Mouse (Mus musculus) CH12.LX (cell line): ENCODE results near the gene Psmd11. TPM values are rescaled to one million over a fixed set of nuclear protein-coding genes. Genes with fewer than 3 reads are reported as not detected.

Source experiments
- DNase-seq: peaks from one replicate; pipeline ENCODE4 v3.0.0-alpha.2; 2013; ENCODE audit errors: extremely low read depth
- H3K27ac ChIP-seq: 2 replicates; pipeline ENCODE4 v1.5.1; 2012; ENCODE audit warnings: low read depth, mild to moderate bottlenecking, control low read depth, moderate library complexity; ENCODE audit not compliant: insufficient read depth
- H3K27me3 ChIP-seq: replicated peaks from 2 replicates; pipeline ENCODE3; 2012; ENCODE audit warnings: inconsistent platforms
- H3K36me3 ChIP-seq, 2 experiments: replicated peaks in 1 of 2; 2 replicates each; pipeline versions ENCODE3 to v1.6.1; 2012; ENCODE audit warnings: inconsistent platforms in 1 of 2, low read length in 1 of 2, mild to moderate bottlenecking in 1 of 2, mixed read lengths in 1 of 2, moderate library complexity in 1 of 2; ENCODE audit not compliant: control insufficient read depth in 1 of 2, insufficient read depth in 1 of 2
- H3K4me1 ChIP-seq, 2 experiments: 2 replicates each; pipeline ENCODE4 v1.6.1; 2012; ENCODE audit warnings: inconsistent platforms in 1 of 2, moderate library complexity in 1 of 2; ENCODE audit not compliant: insufficient read depth in 2 of 2, control insufficient read depth in 1 of 2
- H3K4me2 ChIP-seq: 2 replicates; pipeline ENCODE4 v1.6.1; 2012; ENCODE audit warnings: low read depth, mild to moderate bottlenecking, control low read depth; ENCODE audit not compliant: poor library complexity, insufficient read depth, severe bottlenecking
- H3K4me3 ChIP-seq, 3 experiments: fragments of 150-350 bp in 1 of 3; sonication (generic) in 1 of 3; replicated peaks in 1 of 3; 2 replicates each; pipeline versions ENCODE3 to v1.5.1; 2011 to 2012; ENCODE audit warnings: low read depth in 2 of 3, low read length in 2 of 3, mild to moderate bottlenecking in 2 of 3, moderate library complexity in 2 of 3, control low read depth in 1 of 3, improper control_type of control experiment in 1 of 3, inconsistent platforms in 1 of 3, mixed read lengths in 1 of 3; ENCODE audit not compliant: poor library complexity in 1 of 3
- H3K79me2 ChIP-seq: replicated peaks from 2 replicates; pipeline ENCODE4 v1.6.1; 2012; ENCODE audit warnings: mild to moderate bottlenecking, moderate library complexity; ENCODE audit not compliant: control insufficient read depth, poor library complexity, insufficient read depth, severe bottlenecking; ENCODE audit errors: extremely low read depth
- H3K9ac ChIP-seq: 2 replicates; pipeline ENCODE4 v1.6.1; 2012; ENCODE audit warnings: low read depth, mild to moderate bottlenecking, control low read depth, moderate library complexity; ENCODE audit not compliant: insufficient read depth
- H3K9me3 ChIP-seq: replicated peaks from 2 replicates; pipeline ENCODE3; 2012; ENCODE audit warnings: low read length, inconsistent platforms, mixed read lengths
- BHLHE40 ChIP-seq: IDR thresholded peaks from 2 replicates; pipeline ENCODE4 v1.6.1; 2011; ENCODE audit warnings: mild to moderate bottlenecking, low read depth, low read length, improper control_type of control experiment
- CHD2 ChIP-seq: IDR thresholded peaks from 2 replicates; pipeline ENCODE4 v1.6.1; 2011; ENCODE audit warnings: low read length, improper control_type of control experiment
- E2F4 ChIP-seq: IDR thresholded peaks from 2 replicates; pipeline ENCODE4 v1.6.1; 2011; ENCODE audit warnings: low read depth, low read length, improper control_type of control experiment; ENCODE audit not compliant: insufficient replicate concordance
- EP300 ChIP-seq: IDR thresholded peaks from 2 replicates; pipeline ENCODE4 v1.6.1; 2011; ENCODE audit warnings: low read length, improper control_type of control experiment
- ETS1 ChIP-seq: conservative IDR thresholded peaks from 2 replicates; pipeline ENCODE4 v1.6.1; 2012; ENCODE audit warnings: low read depth, mild to moderate bottlenecking, inconsistent platforms, low read length, improper control_type of control experiment, moderate library complexity
- HCFC1 ChIP-seq: IDR thresholded peaks from 2 replicates; pipeline ENCODE4 v1.6.1; 2012; ENCODE audit warnings: low read depth, mild to moderate bottlenecking, inconsistent platforms, low read length, improper control_type of control experiment
- IRF4 ChIP-seq: IDR thresholded peaks from 2 replicates; pipeline ENCODE4 v1.6.1; 2014; ENCODE audit warnings: low read depth, mild to moderate bottlenecking, inconsistent platforms, low read length, improper control_type of control experiment
- JUND ChIP-seq: conservative IDR thresholded peaks from 2 replicates; pipeline ENCODE4 v1.6.1; 2011; ENCODE audit warnings: low read depth, low read length, improper control_type of control experiment
- MAFK ChIP-seq: IDR thresholded peaks from 2 replicates; pipeline ENCODE4 v1.6.1; 2011; ENCODE audit warnings: low read length, improper control_type of control experiment; ENCODE audit not compliant: insufficient replicate concordance
- MXI1 ChIP-seq: IDR thresholded peaks from 2 replicates; pipeline ENCODE4 v1.6.1; 2011; ENCODE audit warnings: mild to moderate bottlenecking, low read depth, low read length, improper control_type of control experiment
- MYC ChIP-seq: IDR thresholded peaks from 2 replicates; pipeline ENCODE4 v1.6.1; 2011; ENCODE audit warnings: low read depth, mild to moderate bottlenecking, improper control_type of control experiment, low read length
- NELFE ChIP-seq: IDR thresholded peaks from 2 replicates; pipeline ENCODE4 v1.6.1; 2011; ENCODE audit warnings: low read depth, low read length, improper control_type of control experiment
- PAX5 ChIP-seq: IDR thresholded peaks from 2 replicates; pipeline ENCODE4 v1.6.1; 2012; ENCODE audit warnings: low read length, inconsistent platforms, mixed read lengths
- POLR2A ChIP-seq: IDR thresholded peaks from 2 replicates; pipeline ENCODE4 v1.6.1; 2011; ENCODE audit warnings: low read depth, mild to moderate bottlenecking, improper control_type of control experiment, low read length
- RAD21 ChIP-seq: IDR thresholded peaks from 2 replicates; pipeline ENCODE4 v1.6.1; 2011; ENCODE audit warnings: low read depth, mild to moderate bottlenecking, low read length, improper control_type of control experiment, moderate library complexity
- RCOR1 ChIP-seq: conservative IDR thresholded peaks from 2 replicates; pipeline ENCODE4 v1.6.1; 2012; ENCODE audit warnings: low read depth, mild to moderate bottlenecking, inconsistent platforms, low read length, improper control_type of control experiment
- SIN3A ChIP-seq: IDR thresholded peaks from 2 replicates; pipeline ENCODE4 v1.6.1; 2012; ENCODE audit warnings: low read length, improper control_type of control experiment, inconsistent platforms
- SMC3 ChIP-seq: IDR thresholded peaks from 2 replicates; pipeline ENCODE4 v1.6.1; 2011; ENCODE audit warnings: low read depth, low read length, improper control_type of control experiment
- TBP ChIP-seq: conservative IDR thresholded peaks from 2 replicates; pipeline ENCODE4 v1.6.1; 2011; ENCODE audit warnings: low read depth, low read length, improper control_type of control experiment
- TCF12 ChIP-seq: IDR thresholded peaks from 2 replicates; pipeline ENCODE4 v1.6.1; 2014; ENCODE audit warnings: low read depth, mild to moderate bottlenecking, inconsistent platforms, low read length, improper control_type of control experiment
- USF1 ChIP-seq: IDR thresholded peaks from 2 replicates; pipeline ENCODE4 v1.6.1; 2014; ENCODE audit warnings: low read depth, mild to moderate bottlenecking, inconsistent platforms, low read length, improper control_type of control experiment
- USF2 ChIP-seq: conservative IDR thresholded peaks from 2 replicates; pipeline ENCODE4 v1.6.1; 2011; ENCODE audit warnings: low read depth, low read length, improper control_type of control experiment
- ZKSCAN1 ChIP-seq: IDR thresholded peaks from 2 replicates; pipeline ENCODE4 v1.6.1; 2012; ENCODE audit warnings: low read depth, inconsistent platforms, low read length, improper control_type of control experiment, borderline replicate concordance
- ZNF384 ChIP-seq: IDR thresholded peaks from 2 replicates; pipeline ENCODE4 v1.6.1; 2012; ENCODE audit warnings: low read depth, low read length, improper control_type of control experiment, inconsistent platforms
- dilution Hi-C: fragments of 300-500 bp; cut with MboI; formaldehyde crosslinking; loops from 2 replicates; pipeline ENCODE4 v1.14.3; 2020; ENCODE audit warnings: low sequenced_read_pairs; ENCODE audit not compliant: extremely low pct_unique_long_range_greater_than_20kb, extremely low pct_ligation_motif_present
- in situ Hi-C: fragments of 300-500 bp; cut with MboI; formaldehyde crosslinking; loops from 3 replicates; pipeline ENCODE4 v1.14.3; 2019; ENCODE audit warnings: low sequenced_read_pairs, low pct_ligation_motif_present, low pct_unique_long_range_greater_than_20kb, mixed read lengths
- polyA plus RNA-seq: library from polyadenylated mRNA; unstranded; fragments of >175 nt; gene quantifications from 2 replicates; pipeline ENCODE4 v1.2.1, GENCODE M21; 2012; ENCODE audit warnings: low read depth; ENCODE audit not compliant: insufficient read length
- total RNA-seq, 2 experiments: library from RNA; depleted of rRNA; stranded (reverse); fragments of 300-350 nt in 1 of 2; fragments of >200 nt in 1 of 2; gene quantifications; 2 replicates each; pipeline ENCODE4 v1.2.3; 2012 to 2014

Psmd11 gene
- total and polyA plus RNA-seq, 3 experiments = 116 to 191 (median 141) TPM

GRCm38 (mm10) chr11:80508361-80509175 lies 80.2 kb downstream of the Psmd11 start (continued):
- TF ChIP-seq NELFE (0 out of 2 replicates have a peak, but pooled peaks have one; percentile 59), TBP (peak; percentile 45; the same call in 1 of the 2 replicates), RCOR1 (peak; percentile 78), SIN3A (peak; percentile 94), BHLHE40 (peak; percentile 97), SMC3 (no peak; the same call in 1 of the 2 replicates), HCFC1 (peak; percentile 52), EP300 (peak; percentile 66), USF2 (no peak), E2F4 (no peak; the same call in 1 of the 2 replicates), USF1 (no peak), CHD2 (peak; percentile 50), ZNF384 (peak; percentile 100), RAD21 (no peak)

DNA sequence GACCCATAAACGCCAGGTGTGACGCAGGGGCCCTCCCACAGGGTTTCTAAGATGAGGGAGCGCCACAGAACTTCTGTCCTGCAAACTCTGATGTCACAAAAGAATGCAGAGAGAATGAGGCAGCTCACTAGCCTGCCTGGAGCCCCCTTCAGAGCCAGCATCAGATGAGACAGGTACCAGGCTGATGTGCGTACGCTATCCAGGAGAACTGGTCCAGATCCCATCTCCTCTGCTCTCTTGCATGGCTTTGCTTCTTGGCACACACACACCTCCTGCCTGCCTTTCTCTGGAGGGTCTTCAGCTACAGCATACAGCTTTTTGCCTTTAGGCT lies 80.7 kb downstream of the Psmd11 start:
- dilution Hi-C loops = no loop called here
- Histone ChIP-seq H3K27me3 (no peaks in the 10 kb centered on the region), H3K27ac (peak overlapping the region; percentile 99), H3K79me2 (no peaks in the 10 kb centered on the region), H3K36me3 (peaks cover 0 to 6% of the 10 kb centered on the region in 2 experiments), H3K4me1 (peaks cover 46 to 96% of the 10 kb centered on the region in 2 experiments), H3K9me3 (peaks cover 15% of the 10 kb centered on the region), H3K4me2 (peak overlapping the region; percentile 84), H3K4me3 (peak overlapping the region; percentile 37 to 51 (median 40)), H3K9ac (peak overlapping the region; percentile 81; the same call in 1 of the 2 replicates)
- no peak for TF ChIP-seq SMC3
- no peak for TF ChIP-seq ZKSCAN1
- 0 out of 2 replicates have a peak, but pooled peaks have one; percentile 51 for TF ChIP-seq TBP
- in situ Hi-C loops = loop anchor here (5.0 kb wide), 1 partner anchor 53 kb away; no protein-coding TSS in a partner anchor
- DNase-seq = no peak

DNA sequence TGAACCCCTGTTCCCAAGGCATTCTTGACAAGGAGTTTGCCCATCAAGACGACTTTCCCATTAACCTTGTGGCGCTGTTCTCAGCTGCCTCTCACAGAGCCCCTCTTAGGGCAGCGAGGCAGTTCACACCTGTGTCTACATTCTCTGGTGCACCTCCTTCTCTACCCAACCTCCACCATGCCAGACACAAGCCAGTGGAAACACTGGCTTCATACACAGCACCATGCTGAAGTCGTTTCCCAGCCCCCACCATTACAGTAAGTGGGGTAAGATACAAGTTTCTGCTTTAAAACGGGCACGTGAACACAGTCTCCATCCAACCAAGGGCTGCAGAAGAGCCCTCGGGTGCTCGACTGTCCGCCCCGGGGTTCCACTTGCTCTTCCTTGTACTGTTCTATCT lies 81.7 kb downstream of the Psmd11 start:
- no peaks in the 10 kb centered on the region for H3K79me2 ChIP-seq
- TF ChIP-seq TCF12 (0 out of 2 replicates have a peak, but pooled peaks have one; percentile 32), PAX5 (no peak), EP300 (0 out of 2 replicates have a peak, but pooled peaks have one; percentile 18), MXI1 (0 out of 2 replicates have a peak, but pooled peaks have one; percentile 56), ETS1 (no peak), MYC (0 out of 2 replicates have a peak, but pooled peaks have one; percentile 16), IRF4 (0 out of 2 replicates have a peak, but pooled peaks have one; percentile 8), HCFC1 (no peak), CHD2 (0 out of 2 replicates have a peak, but pooled peaks have one; percentile 49), JUND (no peak), BHLHE40 (peak; percentile 51), POLR2A (no peak; the same call in 1 of the 2 replicates), MAFK (no peak)
- no peaks in the 10 kb centered on the region for H3K27me3 ChIP-seq
- H3K9me3 ChIP-seq = peaks cover 15% of the 10 kb centered on the region
- H3K27ac ChIP-seq = peak overlapping the region; percentile 26; the same call in 1 of the 2 replicates
- dilution Hi-C loops = no loop called here
- H3K36me3 ChIP-seq = peaks cover 0 to 6% of the 10 kb centered on the region in 2 experiments
- H3K9ac ChIP-seq = no peak overlapping the region
- peaks cover 40 to 96% of the 10 kb centered on the region in 2 experiments for H3K4me1 ChIP-seq
- DNase-seq = no peak
- H3K4me2 ChIP-seq = peak overlapping the region; percentile 84
- in situ Hi-C loops = no loop called here
- H3K4me3 ChIP-seq = peak overlapping the region in 2 of 3 experiments; percentile 13 to 15
